ENCODE assay signal across 7 mouse cellular contexts in genomic region chr4:152332952-152333351, GRCm38 (mm10). TPM values are rescaled to one million over a fixed set of nuclear protein-coding genes. Genes with fewer than 3 reads are reported as not detected.
DNase-seq lines count a peak whose midpoint lies in the region; ATAC-seq and TF ChIP-seq lines count a peak whose summit lies in the region.

No protein-coding gene starts in this region.

- peaks cover 56% of the 10 kb centered on the region for H3K36me3 ChIP-seq in ES-Bruce4 (ENCODE audit: control insufficient read depth, insufficient read depth, low read length, poor library complexity, severe bottlenecking)
- H3K36me3 ChIP-seq in forebrain, embryonic 10.5 days (replicated peaks), result peaks cover 83% of the 10 kb centered on the region
- H3K36me3 ChIP-seq in small intestine, adult 2 months (ENCODE audit: control insufficient read depth, insufficient read depth, low read length), result peaks cover 49% of the 10 kb centered on the region

- H3K9me3 ChIP-seq in ES-Bruce4 (replicated peaks; ENCODE audit: control insufficient read depth, insufficient read depth, low read length, poor library complexity, severe bottlenecking), result no peaks in the 10 kb centered on the region
- no peaks in the 10 kb centered on the region for H3K9me3 ChIP-seq in forebrain, embryonic 10.5 days

- H3K9ac ChIP-seq in ES-Bruce4 (ENCODE audit: low read depth, poor library complexity, severe bottlenecking), result no peak overlapping the region

- no peak for TF ChIP-seq POLR2A in ES-Bruce4 (IDR thresholded peaks at IDR 0.05; ENCODE audit: insufficient read depth, low read length)
- TF ChIP-seq POLR2A in small intestine, adult 2 months (IDR thresholded peaks at IDR 0.05; ENCODE audit: low read depth, low read length), result no peak; the same call in 1 of the 2 replicates

- peak; percentile 88 for ATAC-seq in hematopoietic stem cell, adult 5-6 weeks (replicated peaks in 1 of 2; ENCODE audit: insufficient read depth in 1 of 2, low FRiP score in 2 of 2, low TSS enrichment in 1 of 2, low read depth in 1 of 2, poor library complexity in 2 of 2, severe bottlenecking in 2 of 2)

- peak; percentile 100 for TF ChIP-seq CTCF in ES-Bruce4 (IDR thresholded peaks at IDR 0.05; ENCODE audit: low read depth, low read length)
- peak; percentile 99 for TF ChIP-seq CTCF in small intestine, adult 2 months (IDR thresholded peaks at IDR 0.05; ENCODE audit: extremely low read depth, insufficient read length, insufficient replicate concordance, low read depth, low read length)

- no peak overlapping the region for H3K4me3 ChIP-seq in ES-Bruce4 (ENCODE audit: low read depth, low read length)
- no peak overlapping the region for H3K4me3 ChIP-seq in forebrain, embryonic 10.5 days
- no peak overlapping the region for H3K4me3 ChIP-seq in small intestine, adult 2 months (ENCODE audit: low read depth, low read length)

- intact Hi-C loops in left cerebral cortex, postnatal 25 days (cut with DNase I), result no loop called here

- WGBS in forebrain, embryonic 10.5 days, result 58% methylated on average over 2 of the region's 2 CpGs
- 10% methylated on average over 2 of the region's 2 CpGs for WGBS in small intestine, adult 2 months

- peak; percentile 68 for DNase-seq in adipocyte (ENCODE audit: low spot score)
- peak; percentile 68 for DNase-seq in forebrain, embryonic 10.5 days (ENCODE audit: extremely low spot score, low spot score)
- DNase-seq in left cerebral cortex, postnatal 25 days (ENCODE audit: low spot score in 2 of 2), result peak; percentile 66 to 77
- peak; percentile 81 for DNase-seq in mesoderm, embryonic 11.5 days (ENCODE audit: low read depth, low spot score)

- H3K27me3 ChIP-seq in ES-Bruce4 (ENCODE audit: control insufficient read depth, insufficient read depth, low read length, poor library complexity, severe bottlenecking), result no peaks in the 10 kb centered on the region
- peaks cover 25% of the 10 kb centered on the region for H3K27me3 ChIP-seq in forebrain, embryonic 10.5 days (ENCODE audit: poor library complexity, severe bottlenecking)
- no peaks in the 10 kb centered on the region for H3K27me3 ChIP-seq in small intestine, adult 2 months (ENCODE audit: control insufficient read depth, insufficient read depth, low read length)

- no peak for TF ChIP-seq EP300 in ES-Bruce4 (IDR thresholded peaks at IDR 0.05; ENCODE audit: insufficient read depth, low read depth, low read length)

- H3K4me1 ChIP-seq in ES-Bruce4 (ENCODE audit: control insufficient read depth, insufficient read depth, low read length), result peaks cover 8% of the 10 kb centered on the region
- H3K4me1 ChIP-seq in forebrain, embryonic 10.5 days, result peaks cover 2% of the 10 kb centered on the region; the same call in 1 of the 2 replicates
- H3K4me1 ChIP-seq in small intestine, adult 2 months (ENCODE audit: control insufficient read depth, insufficient read depth, insufficient read length, low read length), result no peaks in the 10 kb centered on the region

- 0 out of 2 replicates have a peak overlapping the region, but pooled peaks have one; percentile 16 for H3K27ac ChIP-seq in ES-Bruce4 (ENCODE audit: insufficient read depth, low read length)
- H3K27ac ChIP-seq in forebrain, embryonic 10.5 days, result no peak overlapping the region
- no peak overlapping the region for H3K27ac ChIP-seq in small intestine, adult 2 months (ENCODE audit: insufficient read depth, low read depth, low read length)

RNA-seq across cellular contexts. Expression of gene Chd5, which starts 5.5 kb away (rescaled TPM):
- polyA plus RNA-seq in ES-Bruce4 (2011; ENCODE audit: insufficient read depth, insufficient read length, low read depth, missing spikeins), result 5.4 and 5.8 TPM in 2 replicates
- 0.09 and 0.31 TPM in 2 replicates for polyA plus RNA-seq in forebrain, embryonic 10.5 days (2016; fragmentation: Nextera tagmentation; extraction: Ambion mirVana)
- total RNA-seq in hematopoietic stem cell, adult 5-6 weeks (2017), result 0.20 TPM in 1 of 2 replicates, not detected in the other
- total RNA-seq in left cerebral cortex, postnatal 25 days (2021), result 100 to 1,000 TPM; 180 to 181 TPM
- 0.34 and 0.67 TPM in 2 replicates for polyA plus RNA-seq in small intestine, adult 2 months (2012; rRNA removed)

RNA-seq across cellular contexts. Expression of gene Rpl22, which starts 7.4 kb away (rescaled TPM):
- polyA plus RNA-seq in ES-Bruce4 (2011; ENCODE audit: insufficient read depth, insufficient read length, low read depth, missing spikeins), result 1,917 and 1,978 TPM in 2 replicates
- 363 and 368 TPM in 2 replicates for polyA plus RNA-seq in forebrain, embryonic 10.5 days (2016; fragmentation: Nextera tagmentation; extraction: Ambion mirVana)
- 2,451 and 4,877 TPM in 2 replicates for total RNA-seq in hematopoietic stem cell, adult 5-6 weeks (2017)
- 100 to 1,000 TPM; 160 TPM for total RNA-seq in left cerebral cortex, postnatal 25 days (2021)
- 5.0 and 8.7 TPM in 2 replicates for polyA plus RNA-seq in small intestine, adult 2 months (2012; rRNA removed)

RNA-seq across cellular contexts. Expression of gene Rnf207, which starts 14.2 kb away (rescaled TPM):
- polyA plus RNA-seq in ES-Bruce4 (2011; ENCODE audit: insufficient read depth, insufficient read length, low read depth, missing spikeins), result 3.2 and 4.2 TPM in 2 replicates
- 0.92 and 1.3 TPM in 2 replicates for polyA plus RNA-seq in forebrain, embryonic 10.5 days (2016; fragmentation: Nextera tagmentation; extraction: Ambion mirVana)
- 0.35 TPM in 1 of 2 replicates, not detected in the other for total RNA-seq in hematopoietic stem cell, adult 5-6 weeks (2017)
- total RNA-seq in left cerebral cortex, postnatal 25 days (2021), result 10 to 100 TPM in 1 of 2 experiments, 1 to 10 TPM in 1; 8.7 to 11.1 TPM
- polyA plus RNA-seq in small intestine, adult 2 months (2012; rRNA removed), result 2.1 and 3.7 TPM in 2 replicates

RNA-seq across cellular contexts. Expression of gene Icmt, which starts 35.9 kb away (rescaled TPM):
- polyA plus RNA-seq in ES-Bruce4 (2011; ENCODE audit: insufficient read depth, insufficient read length, low read depth, missing spikeins), result 21.4 and 22.8 TPM in 2 replicates
- polyA plus RNA-seq in forebrain, embryonic 10.5 days (2016; fragmentation: Nextera tagmentation; extraction: Ambion mirVana), result 23.3 and 26.1 TPM in 2 replicates
- total RNA-seq in hematopoietic stem cell, adult 5-6 weeks (2017), result 16.8 and 19.4 TPM in 2 replicates
- total RNA-seq in left cerebral cortex, postnatal 25 days (2021), result 10 to 100 TPM; 50.9 to 56.7 TPM
- 16.5 and 26.5 TPM in 2 replicates for polyA plus RNA-seq in small intestine, adult 2 months (2012; rRNA removed)

RNA-seq across cellular contexts. Expression of gene Hes3, which starts 41.5 kb away (rescaled TPM):
- not detected in 2 replicates for polyA plus RNA-seq in ES-Bruce4 (2011; ENCODE audit: insufficient read depth, insufficient read length, low read depth, missing spikeins)
- polyA plus RNA-seq in forebrain, embryonic 10.5 days (2016; fragmentation: Nextera tagmentation; extraction: Ambion mirVana), result 0.38 and 0.92 TPM in 2 replicates
- not detected in 2 replicates for total RNA-seq in hematopoietic stem cell, adult 5-6 weeks (2017)
- total RNA-seq in left cerebral cortex, postnatal 25 days (2021), result under 1 TPM; 0.30 to 0.37 TPM
- not detected in 2 replicates for polyA plus RNA-seq in small intestine, adult 2 months (2012; rRNA removed)

Comparison
In these comparisons a context has a peak if more than half of its experiments do, and no peak if none do; other contexts are left out.
1. RNA of gene Rpl22, which starts 7.4 kb away (polyA plus RNA-seq): 1,917 to 1,978 TPM in ES-Bruce4 and 363 to 368 TPM in forebrain, embryonic 10.5 days; 5.0 to 8.7 TPM in small intestine, adult 2 months; every median in the first group is over 10 times any median in the second.
2. Peak in every context shown above with its lines, with median percentiles within 50 percentile points of each other: DNase-seq.